Mouse (Mus musculus): ENCODE results near the gene Zdhhc24. TPM values are rescaled to one million over a fixed set of nuclear protein-coding genes. Genes with fewer than 3 reads are reported as not detected.

Gene Zdhhc24
- polyA plus RNA-seq, 1 experiment from 2014 or later = 22.7 TPM

DNA sequence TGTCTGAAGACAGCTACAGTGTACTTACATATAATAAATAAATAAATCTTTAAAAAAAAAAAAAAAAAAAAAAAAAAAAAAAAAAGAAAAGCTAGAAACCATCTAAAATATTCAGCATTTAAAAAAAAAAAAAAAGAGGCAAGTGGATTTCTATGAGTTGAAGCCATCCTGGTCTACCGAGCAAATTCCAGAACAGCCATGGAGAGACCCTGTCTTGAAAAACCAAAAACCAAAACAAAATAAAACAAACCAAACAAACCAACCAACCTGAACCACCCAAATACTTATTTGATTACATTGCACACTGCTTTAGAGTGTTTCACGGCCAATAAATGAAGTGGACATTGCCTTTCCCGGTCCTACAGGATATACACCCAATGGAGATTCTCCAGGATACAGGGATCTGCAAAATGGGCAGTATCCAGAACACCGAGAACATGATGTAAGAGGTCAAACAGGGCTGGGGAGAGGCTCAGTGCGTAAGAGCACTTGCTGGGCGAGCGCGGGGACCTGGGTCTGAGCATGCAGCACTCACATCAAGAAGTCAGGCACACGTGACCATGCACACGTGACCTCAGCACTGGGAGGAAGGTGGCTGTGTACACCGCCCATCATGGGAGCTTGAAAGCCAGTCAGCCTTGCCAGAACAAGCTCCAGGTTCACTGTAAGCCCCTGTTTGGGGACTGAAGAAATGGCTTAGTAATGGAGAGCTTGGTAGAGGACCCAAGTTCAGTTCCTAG lies 46.8 kb downstream of the Zdhhc24 start:
- Histone ChIP-seq H3K27ac (replicated peaks) (no peak overlapping the region), H3K4me2 (replicated peaks) (no peak overlapping the region), H3K4me3 (no peak overlapping the region), H3K9ac (replicated peaks) (no peak overlapping the region), H3K27me3 (no peaks in the 10 kb centered on the region), H3K36me3 (peaks cover 36% of the 10 kb centered on the region), H3K9me3 (no peaks in the 10 kb centered on the region), H3K4me1 (peaks cover 21% of the 10 kb centered on the region)
- no peak for ATAC-seq (replicated peaks)
- 96% methylated on average over 11 of the region's 11 CpGs for WGBS

DNA sequence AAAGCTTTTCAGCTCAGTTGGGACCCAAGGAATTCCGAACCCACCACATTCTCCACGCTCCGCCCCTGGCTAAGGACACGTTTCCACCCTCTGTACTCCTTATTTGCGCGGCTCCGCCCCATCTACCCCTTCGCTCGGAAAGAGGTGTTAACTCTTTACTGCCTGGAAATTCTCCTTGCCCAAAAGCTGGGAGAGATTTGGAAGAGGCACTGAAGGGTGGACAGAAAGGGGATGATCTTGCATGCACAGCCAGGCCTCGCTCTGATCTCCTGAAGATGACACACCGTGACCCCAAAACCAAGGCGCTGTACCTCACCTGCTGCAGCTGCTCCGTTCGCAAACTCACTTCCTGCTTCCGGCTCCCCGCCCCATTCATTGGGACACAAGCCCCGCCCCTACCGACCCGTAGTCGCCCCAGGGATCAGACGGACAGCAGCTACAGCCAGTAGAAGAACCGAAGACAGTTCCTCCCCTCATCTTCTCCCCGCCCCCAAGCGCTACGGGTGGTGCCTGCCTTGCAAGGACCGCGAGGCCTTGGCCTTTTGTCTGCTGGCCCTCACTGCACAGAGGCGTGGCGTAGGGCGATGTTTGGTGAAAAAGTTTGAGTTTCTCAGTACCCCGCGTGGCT lies 49.5 kb downstream of the Zdhhc24 start, which contains the start of gene Dpp3:
TSS of gene Dpp3 (minus strand) at position 384 of the 628 bp plus-strand sequence.
- WGBS = under 1% methylated on average over 32 of the region's 32 CpGs
- Histone ChIP-seq H3K4me2 (replicated peaks) (peak within 1 kb of the TSS; percentile 83), H3K27me3 (no peaks in the 10 kb centered on the region), H3K36me3 (peaks cover 10% of the 10 kb centered on the region), H3K4me3 (peak within 1 kb of the TSS; percentile 72), H3K9ac (replicated peaks) (peak within 1 kb of the TSS; percentile 68), H3K27ac (replicated peaks) (peak within 1 kb of the TSS; percentile 87), H3K4me1 (peaks cover 21% of the 10 kb centered on the region), H3K9me3 (no peaks in the 10 kb centered on the region)
- ATAC-seq (replicated peaks) = peak; percentile 97

- Histone ChIP-seq H3K27ac (replicated peaks) (peak overlapping the region; percentile 87), H3K9me3 (no peaks in the 10 kb centered on the region), H3K36me3 (0 out of 2 replicates have a peak, but pooled peaks cover 4% of the 10 kb centered on the region), H3K4me1 (peaks cover 21% of the 10 kb centered on the region), H3K4me3 (peak overlapping the region; percentile 72), H3K9ac (replicated peaks) (peak overlapping the region; percentile 68), H3K27me3 (no peaks in the 10 kb centered on the region), H3K4me2 (replicated peaks) (peak overlapping the region; percentile 83)
- 56% methylated on average over 5 of the region's 5 CpGs for WGBS
- no peak; the same call in 1 of the 2 replicates for ATAC-seq (replicated peaks)
Measured at GRCm38 (mm10) chr19:4928781-4929180, 50.3 kb downstream of the Zdhhc24 start.

Other genes starting within 250 kb of the Zdhhc24 start
- 6.6 and 8.8 TPM in 2 replicates for gene Gm960, start 180.0 kb upstream of the Zdhhc24 start, polyA plus RNA-seq (2015; fragmentation: Nextera tagmentation; extraction: Ambion mirVana)
- 30.2 and 31.9 TPM in 2 replicates for gene Sptbn2, start 167.5 kb upstream of the Zdhhc24 start, polyA plus RNA-seq (2015; fragmentation: Nextera tagmentation; extraction: Ambion mirVana)
- 184 and 193 TPM in 2 replicates for gene Rbm4b, start 122.2 kb upstream of the Zdhhc24 start, polyA plus RNA-seq (2015; fragmentation: Nextera tagmentation; extraction: Ambion mirVana)
- gene Rbm4, start 84.8 kb upstream of the Zdhhc24 start, polyA plus RNA-seq (2015; fragmentation: Nextera tagmentation; extraction: Ambion mirVana) = 93.0 and 114 TPM in 2 replicates
- gene Gm21992, start 67.1 kb upstream of the Zdhhc24 start, polyA plus RNA-seq (2015; fragmentation: Nextera tagmentation; extraction: Ambion mirVana) = 31.3 and 43.7 TPM in 2 replicates
- 81.4 and 84.6 TPM in 2 replicates for gene Rbm14, start 67.0 kb upstream of the Zdhhc24 start, polyA plus RNA-seq (2015; fragmentation: Nextera tagmentation; extraction: Ambion mirVana)
- gene Ccs, start 39.3 kb upstream of the Zdhhc24 start, polyA plus RNA-seq (2015; fragmentation: Nextera tagmentation; extraction: Ambion mirVana) = 36.9 and 39.6 TPM in 2 replicates
- gene Ccdc87, start 39.3 kb upstream of the Zdhhc24 start, polyA plus RNA-seq (2015; fragmentation: Nextera tagmentation; extraction: Ambion mirVana) = 0.41 and 0.74 TPM in 2 replicates
- 56.8 and 61.7 TPM in 2 replicates for gene Ctsf, start 23.5 kb upstream of the Zdhhc24 start, polyA plus RNA-seq (2015; fragmentation: Nextera tagmentation; extraction: Ambion mirVana)
- 0.73 and 0.84 TPM in 2 replicates for gene Actn3, start 759 bp upstream of the Zdhhc24 start, polyA plus RNA-seq (2015; fragmentation: Nextera tagmentation; extraction: Ambion mirVana)
- gene Bbs1, start 28.0 kb downstream of the Zdhhc24 start, polyA plus RNA-seq (2015; fragmentation: Nextera tagmentation; extraction: Ambion mirVana) = 9.7 and 10.6 TPM in 2 replicates
- 101 and 103 TPM in 2 replicates for gene Dpp3, start 49.6 kb downstream of the Zdhhc24 start, polyA plus RNA-seq (2015; fragmentation: Nextera tagmentation; extraction: Ambion mirVana)
- gene Peli3, start 64.5 kb downstream of the Zdhhc24 start, polyA plus RNA-seq (2015; fragmentation: Nextera tagmentation; extraction: Ambion mirVana) = 11.1 and 11.6 TPM in 2 replicates
- gene Mrpl11, start 83.5 kb downstream of the Zdhhc24 start, polyA plus RNA-seq (2015; fragmentation: Nextera tagmentation; extraction: Ambion mirVana) = 118 and 119 TPM in 2 replicates
- 0.14 and 0.23 TPM in 2 replicates for gene Npas4, start 111.6 kb downstream of the Zdhhc24 start, polyA plus RNA-seq (2015; fragmentation: Nextera tagmentation; extraction: Ambion mirVana)
- 10.1 and 10.4 TPM in 2 replicates for gene Slc29a2, start 145.2 kb downstream of the Zdhhc24 start, polyA plus RNA-seq (2015; fragmentation: Nextera tagmentation; extraction: Ambion mirVana)
- 51.3 and 54.4 TPM in 2 replicates for gene B4gat1, start 160.2 kb downstream of the Zdhhc24 start, polyA plus RNA-seq (2015; fragmentation: Nextera tagmentation; extraction: Ambion mirVana)
- 3.3 and 4.0 TPM in 2 replicates for gene AC124502.3, start 160.2 kb downstream of the Zdhhc24 start, polyA plus RNA-seq (2015; fragmentation: Nextera tagmentation; extraction: Ambion mirVana)
- 52.8 and 55.5 TPM in 2 replicates for gene Brms1, start 162.7 kb downstream of the Zdhhc24 start, polyA plus RNA-seq (2015; fragmentation: Nextera tagmentation; extraction: Ambion mirVana)
- gene Rin1, start 171.8 kb downstream of the Zdhhc24 start, polyA plus RNA-seq (2015; fragmentation: Nextera tagmentation; extraction: Ambion mirVana) = 0.97 and 2.0 TPM in 2 replicates
- gene Cd248, start 189.4 kb downstream of the Zdhhc24 start, polyA plus RNA-seq (2015; fragmentation: Nextera tagmentation; extraction: Ambion mirVana) = 10.3 and 11.1 TPM in 2 replicates
- 7.9 and 8.3 TPM in 2 replicates for gene Tmem151a, start 206.9 kb downstream of the Zdhhc24 start, polyA plus RNA-seq (2015; fragmentation: Nextera tagmentation; extraction: Ambion mirVana)
- 53.0 and 54.3 TPM in 2 replicates for gene Yif1a, start 209.9 kb downstream of the Zdhhc24 start, polyA plus RNA-seq (2015; fragmentation: Nextera tagmentation; extraction: Ambion mirVana)
- 324 and 348 TPM in 2 replicates for gene Cnih2, start 219.9 kb downstream of the Zdhhc24 start, polyA plus RNA-seq (2015; fragmentation: Nextera tagmentation; extraction: Ambion mirVana)
- gene Rab1b, start 228.4 kb downstream of the Zdhhc24 start, polyA plus RNA-seq (2015; fragmentation: Nextera tagmentation; extraction: Ambion mirVana) = 243 and 248 TPM in 2 replicates
- 47.0 and 50.9 TPM in 2 replicates for gene Klc2, start 239.9 kb downstream of the Zdhhc24 start, polyA plus RNA-seq (2015; fragmentation: Nextera tagmentation; extraction: Ambion mirVana)